Mouse (Mus musculus): Measurements from ENCODE around the gene Odf3b.

GRCm38 (mm10) chr15:89406691-89407090 lies 27.6 kb upstream of the Odf3b start:
- TF ChIP-seq CTCF (IDR thresholded peaks at IDR 0.05; ENCODE audit: borderline replicate concordance, insufficient read depth, low read length) (no peak), POLR2A (IDR thresholded peaks at IDR 0.05; ENCODE audit: low read depth, low read length) (no peak)

Data from embryonic fibroblast, embryonic 13.5 days (primary cell).